Mouse (Mus musculus) MEL (cell line): ENCODE data around the gene Clcn5.

Experiments used
- CTCF ChIP-seq, 3 experiments: IDR thresholded peaks in 2 of 3; conservative IDR thresholded peaks in 1 of 3; 2 replicates each; pipeline ENCODE4 v1.5.1; 2011 to 2012; ENCODE audit warnings: low read length in 3 of 3, low read depth in 2 of 3, mild to moderate bottlenecking in 2 of 3, improper control_type of control experiment in 1 of 3, inconsistent platforms in 1 of 3, mixed read lengths in 1 of 3, moderate library complexity in 1 of 3; ENCODE audit not compliant: control insufficient read depth in 1 of 3, insufficient read depth in 1 of 3, poor library complexity in 1 of 3, severe bottlenecking in 1 of 3
- ELF1 ChIP-seq: IDR thresholded peaks from 2 replicates; pipeline ENCODE4 v1.6.1; 2014; ENCODE audit warnings: low read depth, mild to moderate bottlenecking, inconsistent platforms, low read length, improper control_type of control experiment, moderate library complexity
- HCFC1 ChIP-seq: IDR thresholded peaks from 2 replicates; pipeline ENCODE4 v1.6.1; 2012; ENCODE audit warnings: low read depth, mild to moderate bottlenecking, inconsistent platforms, low read length, improper control_type of control experiment, moderate library complexity
- NRF1 ChIP-seq: IDR thresholded peaks from 2 replicates; pipeline ENCODE4 v1.6.1; 2014; ENCODE audit warnings: low read depth, mild to moderate bottlenecking, inconsistent platforms, low read length, improper control_type of control experiment, moderate library complexity; ENCODE audit not compliant: poor library complexity, insufficient read depth, severe bottlenecking
- POLR2A ChIP-seq, 2 experiments: IDR thresholded peaks; 2 replicates each; pipeline ENCODE4 v1.6.1; 2011 to 2012; ENCODE audit warnings: low read length in 2 of 2, mild to moderate bottlenecking in 2 of 2, control low read depth in 1 of 2, improper control_type of control experiment in 1 of 2, low read depth in 1 of 2, moderate library complexity in 1 of 2; ENCODE audit not compliant: control insufficient read depth in 1 of 2, insufficient read depth in 1 of 2, poor library complexity in 1 of 2
- USF1 ChIP-seq: IDR thresholded peaks from 2 replicates; pipeline ENCODE4 v1.6.1; 2014; ENCODE audit warnings: low read depth, mild to moderate bottlenecking, inconsistent platforms, low read length, improper control_type of control experiment, moderate library complexity

GRCm38 (mm10) chrX:7156026-7156732 is 163.0 kb downstream of the Clcn5 start:
- TF ChIP-seq NRF1 (no peak), CTCF (IDR thresholded peaks at IDR 0.05 in 2 of 3, conservative IDR thresholded peaks at IDR 0.05 in 1 of 3; ENCODE audit: control insufficient read depth in 1 of 3, insufficient read depth in 1 of 3, low read depth in 2 of 3, low read length in 3 of 3, poor library complexity in 1 of 3, severe bottlenecking in 1 of 3) (no peak), USF1 (no peak), HCFC1 (no peak), ELF1 (no peak), POLR2A (IDR thresholded peaks at IDR 0.05; ENCODE audit: control insufficient read depth in 1 of 2, insufficient read depth in 1 of 2, low read depth in 1 of 2, low read length in 2 of 2, poor library complexity in 1 of 2) (no peak)
